Mouse (Mus musculus): Measurements from ENCODE around the gene Zbtb22. TPM values are rescaled to one million over a fixed set of nuclear protein-coding genes. Genes with fewer than 3 reads are reported as not detected.
A peak's percentile ranks its signal among the peaks of the same experiment; 100 is the strongest.
"Not testable (repeated sequence)": the region's sequence is repeated elsewhere in the genome, so short reads cannot be mapped to it uniquely, and the experiment has no call there.

Gene Zbtb22
- polyA plus RNA-seq, 1 experiment = 11.1 TPM

GRCm38 (mm10) chr17:33940206-33940805, 24.6 kb downstream of the Zbtb22 start, which contains the start of the genes Pfdn6 and Wdr46:
Gene Pfdn6 (minus strand): TSS chr17:33940343.
Gene Wdr46 (plus strand): TSS chr17:33940660.
- H3K4me1 ChIP-seq (ENCODE audit: control insufficient read depth, insufficient read depth, insufficient read length, low read length) = peaks cover 7% of the 10 kb centered on the region
- H3K4me3 ChIP-seq (ENCODE audit: insufficient read depth, low read depth, low read length) = peak within 1 kb of the TSS; percentile 97
- peak within 1 kb of the TSS; percentile 96 for H3K27ac ChIP-seq (replicated peaks; ENCODE audit: low read depth, low read length)

DNA sequence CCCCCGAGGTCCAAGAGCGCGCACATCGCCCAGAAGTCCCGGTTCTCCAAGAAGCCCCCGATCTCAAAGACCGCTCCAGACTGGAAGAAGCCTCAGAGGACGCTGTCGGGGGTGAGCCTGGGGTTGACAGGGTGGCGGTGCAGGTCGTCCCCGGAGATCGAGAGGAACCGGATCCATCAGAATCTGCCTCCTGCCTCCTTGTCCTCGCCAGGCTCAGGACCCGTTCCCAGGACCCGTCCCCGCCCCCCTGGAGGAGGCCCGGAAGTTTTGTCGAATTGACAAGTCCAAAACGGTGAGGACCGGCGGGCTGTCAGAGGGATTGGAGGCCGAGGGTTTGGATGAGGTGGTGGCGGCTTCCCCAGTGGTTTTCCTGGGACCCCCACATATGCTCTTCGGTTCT, 25.3 kb downstream of the Zbtb22 start:
- peak overlapping the region; percentile 97 for H3K4me3 ChIP-seq (ENCODE audit: insufficient read depth, low read depth, low read length)
- H3K4me1 ChIP-seq (ENCODE audit: control insufficient read depth, insufficient read depth, insufficient read length, low read length) = peaks cover 7% of the 10 kb centered on the region
- H3K27ac ChIP-seq (replicated peaks; ENCODE audit: low read depth, low read length) = no peak overlapping the region

GRCm38 (mm10) chr17:33941381-33941780, 25.7 kb downstream of the Zbtb22 start:
- peaks cover 7% of the 10 kb centered on the region for H3K4me1 ChIP-seq (ENCODE audit: control insufficient read depth, insufficient read depth, insufficient read length, low read length)
- peak overlapping the region; percentile 97 for H3K4me3 ChIP-seq (ENCODE audit: insufficient read depth, low read depth, low read length)
- no peak overlapping the region for H3K27ac ChIP-seq (replicated peaks; ENCODE audit: low read depth, low read length)

DNA sequence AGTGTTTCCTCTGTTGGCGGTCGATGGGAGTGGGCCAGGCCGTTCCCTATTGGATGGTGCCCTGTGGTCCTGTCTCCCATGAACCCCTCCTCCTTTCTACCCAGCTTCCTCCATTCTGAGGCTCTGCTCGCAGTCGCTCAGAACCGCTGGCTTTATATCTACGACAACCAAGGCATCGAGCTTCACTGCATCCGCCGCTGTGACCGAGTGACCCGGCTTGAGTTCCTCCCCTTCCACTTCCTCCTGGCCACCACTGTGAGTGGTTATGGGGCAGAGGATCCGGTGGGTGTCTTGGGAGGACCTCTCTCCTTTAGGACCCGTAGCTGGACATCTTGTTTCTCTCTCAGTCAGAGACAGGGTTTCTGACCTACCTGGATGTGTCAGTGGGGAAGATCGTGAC, 27.8 kb downstream of the Zbtb22 start:
- H3K4me3 ChIP-seq (ENCODE audit: insufficient read depth, low read depth, low read length) = no peak overlapping the region
- H3K4me1 ChIP-seq (ENCODE audit: control insufficient read depth, insufficient read depth, insufficient read length, low read length) = peaks cover 7% of the 10 kb centered on the region
- H3K27ac ChIP-seq (replicated peaks; ENCODE audit: low read depth, low read length) = no peak overlapping the region

- peaks cover 4% of the 10 kb centered on the region; the same call in 1 of the 2 replicates for H3K4me1 ChIP-seq (ENCODE audit: control insufficient read depth, insufficient read depth, insufficient read length, low read length)
- H3K27ac ChIP-seq (replicated peaks; ENCODE audit: low read depth, low read length) = no peak overlapping the region
- no peak overlapping the region for H3K4me3 ChIP-seq (ENCODE audit: insufficient read depth, low read depth, low read length)
Measured at GRCm38 (mm10) chr17:33947430-33948089, 31.9 kb downstream of the Zbtb22 start.

DNA sequence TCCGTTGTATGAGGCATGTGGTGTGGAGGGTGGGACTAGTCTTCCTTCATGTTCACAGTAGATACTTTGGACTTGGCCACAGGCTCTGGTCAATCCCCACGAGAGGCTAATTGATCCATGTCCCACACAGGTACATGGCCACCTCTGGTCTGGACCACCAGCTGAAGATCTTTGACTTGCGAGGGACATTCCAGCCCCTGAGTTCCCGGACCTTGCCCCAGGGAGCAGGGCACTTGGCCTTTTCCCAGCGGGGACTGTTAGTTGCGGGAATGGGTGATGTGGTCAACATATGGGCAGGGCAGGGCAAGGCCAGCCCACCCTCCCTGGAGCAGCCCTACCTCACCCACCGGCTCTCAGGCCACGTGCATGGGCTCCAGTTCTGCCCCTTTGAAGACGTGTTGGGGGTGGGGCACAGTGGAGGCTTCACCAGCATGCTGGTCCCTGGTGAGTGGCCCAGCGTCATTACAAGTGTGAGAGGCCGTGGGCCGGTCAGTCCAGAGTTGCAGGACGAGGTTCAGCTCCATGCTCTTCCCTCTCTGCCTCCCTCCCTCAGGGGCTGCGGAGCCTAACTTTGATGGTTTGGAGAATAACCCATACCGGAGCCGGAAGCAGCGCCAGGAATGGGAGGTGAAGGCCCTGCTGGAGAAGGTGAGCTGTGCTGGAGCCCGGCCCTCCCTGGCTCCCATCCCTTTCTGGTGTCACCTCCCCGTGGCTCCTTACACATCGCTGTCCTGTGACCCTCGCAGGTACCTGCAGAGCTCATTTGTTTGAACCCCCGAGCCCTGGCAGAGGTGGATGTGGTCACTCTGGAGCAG, 32.6 kb downstream of the Zbtb22 start:
- Histone ChIP-seq H3K4me3 (ENCODE audit: insufficient read depth, low read depth, low read length) (no peak overlapping the region), H3K27ac (replicated peaks; ENCODE audit: low read depth, low read length) (no peak overlapping the region), H3K4me1 (ENCODE audit: control insufficient read depth, insufficient read depth, insufficient read length, low read length) (peaks cover 4% of the 10 kb centered on the region; the same call in 1 of the 2 replicates)

DNA sequence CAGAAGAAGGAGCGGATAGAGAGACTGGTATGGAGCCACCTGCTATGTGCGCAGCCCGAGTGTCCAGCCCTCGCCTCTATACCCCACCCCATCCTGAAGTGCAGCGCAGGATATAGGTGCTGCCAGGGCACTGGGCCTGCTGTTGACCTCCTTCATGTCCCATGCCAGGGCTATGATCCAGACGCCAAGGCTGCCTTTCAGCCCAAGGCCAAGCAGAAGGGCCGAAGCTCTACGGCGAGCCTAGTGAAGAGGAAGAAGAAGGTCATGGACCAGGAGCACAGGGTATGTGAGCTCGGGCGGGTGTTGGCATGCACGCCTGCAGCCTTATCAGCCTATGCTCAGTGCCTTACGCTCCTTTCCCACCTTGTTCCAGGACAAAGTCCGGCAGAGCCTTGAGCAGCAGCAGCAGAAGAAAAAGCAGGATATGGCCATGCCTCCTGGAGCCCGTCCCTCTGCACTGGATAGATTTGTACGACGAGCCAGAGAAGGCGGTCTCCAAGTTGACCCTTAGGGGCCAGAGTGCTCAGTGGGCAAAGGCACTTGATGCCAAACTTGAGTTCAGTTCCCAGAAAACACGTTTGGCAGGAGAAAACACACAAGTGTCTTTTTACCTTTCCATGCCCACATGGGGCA, 33.3 kb downstream of the Zbtb22 start:
- Histone ChIP-seq H3K4me3 (ENCODE audit: insufficient read depth, low read depth, low read length) (no peak overlapping the region), H3K4me1 (ENCODE audit: control insufficient read depth, insufficient read depth, insufficient read length, low read length) (peaks cover 4% of the 10 kb centered on the region; the same call in 1 of the 2 replicates), H3K27ac (replicated peaks; ENCODE audit: low read depth, low read length) (no peak overlapping the region)

GRCm38 (mm10) chr17:33950131-33950625, 34.5 kb downstream of the Zbtb22 start:
- H3K27ac ChIP-seq (replicated peaks; ENCODE audit: low read depth, low read length) = no peak overlapping the region

GRCm38 (mm10) chr17:33951021-33951946, 35.6 kb downstream of the Zbtb22 start, which contains the start of gene B3galt4:
Gene B3galt4 (minus strand): TSS chr17:33951488.
- Histone ChIP-seq H3K4me3 (ENCODE audit: insufficient read depth, low read depth, low read length) (peak within 1 kb of the TSS; percentile 66), H3K4me1 (ENCODE audit: control insufficient read depth, insufficient read depth, insufficient read length, low read length) (peaks cover 4% of the 10 kb centered on the region; the same call in 1 of the 2 replicates), H3K27ac (replicated peaks; ENCODE audit: low read depth, low read length) (peak within 1 kb of the TSS; percentile 46)

More at GRCm38 (mm10) chr17:33950131-33950625, 34.5 kb downstream of the Zbtb22 start:
- peaks cover 4% of the 10 kb centered on the region; the same call in 1 of the 2 replicates for H3K4me1 ChIP-seq (ENCODE audit: control insufficient read depth, insufficient read depth, insufficient read length, low read length)
- H3K4me3 ChIP-seq (ENCODE audit: insufficient read depth, low read depth, low read length) = peak overlapping the region; percentile 66

GRCm38 (mm10) chr17:33952015-33952414, 36.3 kb downstream of the Zbtb22 start:
- H3K4me1 ChIP-seq (ENCODE audit: control insufficient read depth, insufficient read depth, insufficient read length, low read length); H3K4me3 ChIP-seq (ENCODE audit: insufficient read depth, low read depth, low read length); H3K27ac ChIP-seq (replicated peaks; ENCODE audit: low read depth, low read length): not testable (repeated sequence)

GRCm38 (mm10) chr17:33952879-33953278, 37.2 kb downstream of the Zbtb22 start:
- H3K27ac ChIP-seq (replicated peaks; ENCODE audit: low read depth, low read length) = no peak overlapping the region
- no peak overlapping the region for H3K4me3 ChIP-seq (ENCODE audit: insufficient read depth, low read depth, low read length)
- peaks cover 4% of the 10 kb centered on the region; the same call in 1 of the 2 replicates for H3K4me1 ChIP-seq (ENCODE audit: control insufficient read depth, insufficient read depth, insufficient read length, low read length)

DNA sequence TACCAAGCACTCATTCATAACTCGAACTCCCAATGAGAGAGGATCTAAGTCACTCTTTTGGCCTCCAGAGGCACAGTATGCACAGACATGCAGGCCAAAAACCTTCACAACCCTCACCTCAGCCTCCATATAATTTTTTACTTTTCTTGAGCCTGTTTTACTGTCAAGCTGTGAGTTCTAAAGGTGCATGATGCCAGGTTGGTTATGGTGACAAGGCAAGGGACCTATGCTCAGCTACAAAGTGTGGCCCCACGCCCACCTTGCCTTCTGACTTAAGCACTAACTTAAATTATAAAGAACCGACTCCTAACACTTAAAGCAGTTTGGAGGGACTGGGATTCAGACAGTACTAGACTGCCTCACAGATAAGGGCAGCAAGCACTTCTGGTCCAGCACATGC, 37.6 kb downstream of the Zbtb22 start:
- H3K4me3 ChIP-seq (ENCODE audit: insufficient read depth, low read depth, low read length) = no peak overlapping the region
- no peak overlapping the region for H3K27ac ChIP-seq (replicated peaks; ENCODE audit: low read depth, low read length)
- H3K4me1 ChIP-seq (ENCODE audit: control insufficient read depth, insufficient read depth, insufficient read length, low read length) = peaks cover 4% of the 10 kb centered on the region; the same call in 1 of the 2 replicates

DNA sequence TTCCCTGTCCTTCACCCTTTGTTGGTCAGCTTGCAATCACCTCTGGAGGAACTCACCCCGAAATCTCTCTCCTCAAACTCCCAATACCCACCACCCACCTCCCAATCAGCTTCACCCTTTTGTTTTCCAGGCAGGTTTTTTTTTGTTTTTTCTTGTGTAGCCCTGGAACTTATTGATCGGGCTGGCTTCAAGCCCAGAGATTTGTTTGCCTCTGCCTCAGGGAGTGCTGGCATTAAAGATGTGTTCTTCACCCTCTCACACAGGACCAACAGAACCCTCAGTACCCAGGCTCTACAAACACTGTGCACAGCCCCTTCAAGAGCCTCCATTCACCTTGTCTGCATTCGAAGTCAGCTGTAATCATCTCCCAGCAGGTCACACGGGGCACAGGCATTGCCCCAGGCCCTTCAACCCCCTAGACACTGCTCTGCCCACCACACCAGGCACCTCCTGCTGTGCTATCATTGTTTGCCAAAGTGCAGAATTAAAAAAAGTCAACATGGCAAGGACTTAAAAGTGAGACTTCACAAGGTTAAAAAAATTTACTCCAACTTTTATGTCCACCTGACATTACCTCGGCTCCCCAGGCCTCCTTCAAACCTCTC, 38.4 kb downstream of the Zbtb22 start:
- no peak overlapping the region for H3K27ac ChIP-seq (replicated peaks; ENCODE audit: low read depth, low read length)
- H3K4me3 ChIP-seq (ENCODE audit: insufficient read depth, low read depth, low read length) = peak overlapping the region; percentile 90

More for the DNA sequence above, 38.4 kb downstream of the Zbtb22 start:
- H3K4me1 ChIP-seq (ENCODE audit: control insufficient read depth, insufficient read depth, insufficient read length, low read length) = peaks cover 4% of the 10 kb centered on the region; the same call in 1 of the 2 replicates
